Mouse (Mus musculus) layer of hippocampus, postnatal 14 days (tissue): ENCODE results near the gene Ctu2. TPM values are rescaled to one million over a fixed set of nuclear protein-coding genes. Genes with fewer than 3 reads are reported as not detected.
A peak's percentile ranks its signal among the peaks of the same experiment; 100 is the strongest.

Experiments used
- DNase-seq, 2 experiments: peaks; one replicate each; pipeline ENCODE4 v3.0.0; 2021 to 2022; ENCODE audit warnings: low spot score in 2 of 2, mixed read lengths in 1 of 2
- total RNA-seq, 2 experiments: library from RNA; stranded (reverse); gene quantifications; 2 replicates each; pipeline ENCODE4 v1.2.3; 2021

Gene Ctu2
- total RNA-seq, 2 experiments from 2014 or later, result 27.6 to 28.9 TPM

DNA sequence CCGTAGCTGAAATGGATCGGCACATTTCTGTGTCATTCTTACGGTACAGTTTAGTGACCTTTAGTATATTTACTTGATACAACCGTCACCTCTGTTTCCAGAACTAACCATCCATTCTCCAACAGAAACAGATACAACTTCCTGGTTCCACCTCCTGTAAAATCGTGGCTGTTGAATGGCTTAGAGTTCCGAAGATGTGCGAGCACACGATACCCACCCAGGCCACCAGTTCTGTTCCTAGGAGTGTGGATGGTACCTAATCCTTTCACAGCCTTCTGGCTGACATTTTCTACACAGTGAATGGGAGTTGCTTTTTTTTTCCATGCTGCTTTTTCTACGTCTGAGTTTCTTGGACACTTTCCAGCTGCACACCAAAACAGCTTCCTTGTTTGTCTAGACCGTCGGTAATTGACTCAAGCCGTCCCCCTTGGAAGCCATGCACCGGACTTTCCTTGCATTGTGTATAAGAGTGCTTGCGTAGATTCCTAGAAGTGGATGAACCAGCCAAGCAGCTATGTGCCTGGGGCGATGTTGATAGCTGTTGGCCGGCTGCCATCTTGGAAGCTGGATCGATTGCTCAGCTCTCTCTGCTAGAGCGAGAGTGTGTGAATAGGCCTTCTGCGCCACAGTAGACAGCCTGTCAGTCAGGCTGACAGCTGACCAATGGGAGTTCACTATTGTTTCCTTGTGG is 31.7 kb upstream of the Ctu2 start:
- DNase-seq, result peak; percentile 85 to 91

DNA sequence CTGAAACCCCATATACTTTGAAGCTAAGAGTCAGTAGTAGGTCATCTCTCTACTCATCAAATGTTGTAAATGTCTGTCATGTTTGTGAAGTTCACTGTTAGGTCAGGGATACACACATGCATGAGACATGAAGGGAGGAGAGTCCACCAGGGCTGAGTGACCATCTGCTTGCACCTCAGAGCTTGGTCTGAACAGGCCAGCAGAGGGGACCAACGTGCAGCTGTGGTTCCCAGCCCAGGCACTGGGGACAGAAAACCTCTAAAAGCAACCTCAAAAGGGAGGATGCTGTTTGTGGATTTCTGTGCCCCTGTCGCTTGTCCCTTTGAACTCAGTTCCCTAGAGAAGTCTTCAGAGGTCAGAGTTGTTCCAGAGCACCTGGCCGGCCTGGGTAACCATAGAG is 30.7 kb upstream of the Ctu2 start:
- no peak for DNase-seq

DNA sequence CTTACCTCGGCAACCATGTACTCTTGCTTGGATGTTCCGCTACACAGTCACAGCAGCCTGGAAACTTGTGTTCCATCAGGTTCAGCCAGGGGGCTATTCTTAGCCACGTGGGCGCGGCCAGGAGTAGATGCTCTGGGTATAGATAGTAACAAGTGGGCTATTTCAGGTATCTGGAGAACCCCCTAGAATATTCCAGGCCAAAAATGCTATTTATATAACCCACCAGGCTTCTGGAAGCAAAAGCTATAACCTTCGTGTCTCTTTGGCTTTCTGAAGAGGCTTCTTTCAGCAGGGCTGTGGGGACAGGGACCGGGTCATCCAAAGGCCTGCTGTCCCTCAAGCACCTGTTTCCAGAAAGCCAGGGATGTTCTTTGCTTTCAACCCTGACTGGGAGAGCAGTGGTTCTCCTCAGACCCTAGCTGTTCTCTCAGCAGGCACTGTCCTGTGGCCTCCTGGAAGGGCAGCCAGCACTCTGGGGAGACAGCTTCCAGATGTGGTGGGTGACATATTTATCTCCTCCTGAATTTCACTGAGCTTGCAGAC is 24.7 kb upstream of the Ctu2 start:
- no peak for DNase-seq

DNA sequence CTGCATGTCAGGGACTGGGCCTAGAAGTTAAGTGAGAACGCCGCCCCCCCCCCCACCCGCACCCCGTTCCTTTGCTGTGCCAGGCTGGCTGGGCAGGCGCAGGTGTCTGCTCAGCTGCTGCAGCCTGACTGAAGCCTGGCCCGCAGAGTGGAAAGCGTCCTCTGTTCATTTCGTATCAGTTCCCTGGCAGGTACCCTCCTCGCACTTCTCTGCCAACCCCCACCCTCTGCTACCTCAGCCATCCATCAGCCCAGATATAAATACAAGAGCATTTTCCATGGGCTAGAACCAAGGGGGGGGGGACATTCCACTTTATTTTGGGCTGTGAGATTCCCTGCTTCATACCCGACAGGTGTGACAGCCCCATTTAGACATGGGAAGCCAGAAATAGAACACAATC is 23.8 kb upstream of the Ctu2 start:
- DNase-seq, result no peak

DNA sequence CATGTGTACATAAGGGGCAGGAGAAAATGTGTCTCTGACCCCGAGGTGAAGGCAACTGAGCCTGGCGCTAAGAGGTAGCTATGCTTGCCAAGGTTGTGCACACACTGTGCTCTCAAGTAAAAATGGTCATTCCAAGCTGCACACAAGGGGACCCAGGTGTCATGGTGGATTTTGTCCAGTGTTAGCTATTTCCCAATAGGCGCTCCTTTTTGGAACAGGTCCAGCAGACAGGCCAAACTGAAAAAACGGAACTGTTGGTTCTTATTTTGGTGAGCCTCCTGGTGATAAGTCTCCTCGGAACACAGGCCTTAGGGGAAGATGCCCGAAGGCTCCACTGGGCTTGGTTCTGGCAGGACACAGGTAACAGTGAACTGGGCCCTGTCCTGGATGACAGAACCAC is 21.5 kb upstream of the Ctu2 start:
- no peak for DNase-seq

DNA sequence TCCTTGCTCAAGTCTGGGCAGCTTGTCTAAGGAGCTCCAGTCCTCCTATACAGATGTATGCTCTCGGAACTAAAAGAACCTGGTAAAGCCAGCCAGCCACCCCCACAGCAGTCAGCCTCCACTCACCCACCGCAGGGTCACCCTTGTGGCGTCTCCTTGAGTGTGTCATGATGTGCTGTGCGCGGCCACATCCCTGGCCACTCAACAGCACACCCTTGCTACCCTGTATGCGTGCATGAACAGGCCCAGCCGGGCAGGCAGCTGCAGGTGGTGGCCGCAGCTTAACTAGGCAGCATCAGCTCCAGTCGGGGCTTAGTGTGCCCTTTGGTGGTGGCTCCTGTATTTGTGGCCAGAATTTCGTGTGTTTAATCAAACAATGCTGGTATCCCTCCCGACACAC is 18.8 kb upstream of the Ctu2 start:
- DNase-seq, result no peak

DNA sequence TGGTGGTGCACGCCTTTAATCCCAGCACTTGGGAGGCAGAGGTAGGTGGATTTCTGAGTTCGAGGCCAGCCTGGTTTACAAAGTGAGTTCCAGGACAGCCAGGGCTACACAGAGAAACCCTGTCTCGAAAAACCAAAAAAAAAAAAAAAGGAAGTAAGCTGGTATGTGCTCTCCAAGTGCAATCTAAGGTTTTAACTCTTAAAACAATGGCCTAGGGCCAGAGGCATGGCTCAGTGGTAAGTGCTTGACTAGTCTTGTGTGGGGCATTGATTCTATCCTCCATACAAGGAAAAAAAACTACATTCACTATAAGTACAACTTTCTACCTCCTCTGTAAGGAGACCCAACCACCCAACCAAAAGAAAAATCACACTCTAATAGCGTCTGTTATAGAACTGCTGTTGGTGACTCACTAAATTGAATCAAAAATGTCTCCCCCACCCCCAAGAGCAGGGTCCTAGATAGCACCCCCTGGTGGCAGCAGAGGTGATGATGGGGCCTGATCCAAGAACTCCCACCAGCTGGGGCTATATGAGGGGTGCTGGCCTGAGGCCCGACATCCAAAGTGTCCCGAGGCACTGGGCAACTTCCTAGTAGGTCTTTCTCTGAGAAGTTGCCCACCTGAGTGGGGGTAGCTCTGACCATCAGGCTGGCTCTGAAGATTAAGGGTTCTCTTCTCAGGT is 16.6 kb upstream of the Ctu2 start:
- DNase-seq, result no peak

DNA sequence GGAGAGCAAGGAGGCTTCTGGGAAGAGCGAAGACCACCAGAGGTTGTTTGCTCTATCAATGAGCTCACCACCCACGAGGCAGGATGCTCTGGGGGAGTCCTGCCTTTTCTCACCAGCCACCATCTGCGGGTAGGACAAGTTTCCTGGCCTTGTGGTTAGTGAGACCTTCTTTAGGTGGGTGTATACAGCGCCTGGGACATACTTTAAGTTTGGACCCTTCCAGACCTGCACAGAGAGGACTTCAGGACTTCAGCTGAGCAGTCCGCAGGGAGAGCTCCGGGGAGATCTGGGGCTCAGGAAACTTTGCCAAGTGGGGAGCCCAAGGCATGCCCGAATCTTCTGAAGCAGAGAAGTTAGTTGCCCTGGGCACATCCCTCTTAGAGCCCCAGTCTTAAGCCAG is 16.0 kb upstream of the Ctu2 start:
- no peak for DNase-seq

DNA sequence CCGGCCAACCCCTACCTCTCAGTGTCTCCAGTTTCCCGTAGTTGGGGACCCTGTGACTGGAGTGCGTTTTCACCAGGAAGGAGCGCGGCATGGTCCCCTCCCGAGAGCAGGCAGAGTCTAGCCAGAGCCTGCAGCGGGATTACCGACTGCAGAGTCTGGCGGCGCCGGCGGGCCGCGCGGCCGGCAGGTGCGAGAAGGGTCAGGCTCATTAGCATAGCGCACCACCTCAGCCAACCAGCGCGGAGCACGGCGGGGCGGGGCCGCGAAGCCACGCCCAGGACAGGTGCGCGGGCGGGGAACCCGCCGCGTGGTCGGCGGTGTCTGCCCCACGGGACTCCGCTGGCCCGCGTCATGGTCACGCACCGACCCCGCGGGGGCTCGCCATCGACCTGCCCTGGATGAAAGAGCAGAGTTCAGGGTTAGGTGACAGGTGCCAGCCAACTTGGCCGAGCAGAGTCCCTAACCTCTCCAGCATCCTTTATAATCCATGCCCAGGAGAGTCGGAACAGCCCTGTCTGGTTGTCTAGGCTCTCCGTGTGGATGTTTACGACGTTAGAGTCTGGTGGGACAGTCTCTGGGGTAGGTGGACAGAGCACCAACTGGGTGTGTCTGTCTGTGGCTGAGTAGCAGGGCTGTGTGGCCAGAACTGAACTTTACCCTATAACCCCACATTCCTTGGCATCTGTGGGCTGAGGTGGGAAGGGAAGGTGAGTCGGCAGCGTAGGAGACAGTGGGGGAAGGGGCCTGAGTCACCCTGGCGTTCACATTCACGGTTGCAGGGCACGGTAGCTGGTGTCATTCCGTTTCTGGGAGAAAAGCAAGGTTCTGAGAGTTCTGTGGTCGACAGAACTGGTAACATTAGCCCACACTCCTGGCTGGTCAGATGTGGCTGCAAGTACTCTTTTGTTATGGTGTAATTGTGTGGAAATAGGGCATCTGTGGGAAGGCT is 15.1 kb upstream of the Ctu2 start, which contains the start of gene Snai3:
Gene Snai3 (minus strand): TSS at position 210 of the 949 bp plus-strand sequence.
- DNase-seq, result no peak

DNA sequence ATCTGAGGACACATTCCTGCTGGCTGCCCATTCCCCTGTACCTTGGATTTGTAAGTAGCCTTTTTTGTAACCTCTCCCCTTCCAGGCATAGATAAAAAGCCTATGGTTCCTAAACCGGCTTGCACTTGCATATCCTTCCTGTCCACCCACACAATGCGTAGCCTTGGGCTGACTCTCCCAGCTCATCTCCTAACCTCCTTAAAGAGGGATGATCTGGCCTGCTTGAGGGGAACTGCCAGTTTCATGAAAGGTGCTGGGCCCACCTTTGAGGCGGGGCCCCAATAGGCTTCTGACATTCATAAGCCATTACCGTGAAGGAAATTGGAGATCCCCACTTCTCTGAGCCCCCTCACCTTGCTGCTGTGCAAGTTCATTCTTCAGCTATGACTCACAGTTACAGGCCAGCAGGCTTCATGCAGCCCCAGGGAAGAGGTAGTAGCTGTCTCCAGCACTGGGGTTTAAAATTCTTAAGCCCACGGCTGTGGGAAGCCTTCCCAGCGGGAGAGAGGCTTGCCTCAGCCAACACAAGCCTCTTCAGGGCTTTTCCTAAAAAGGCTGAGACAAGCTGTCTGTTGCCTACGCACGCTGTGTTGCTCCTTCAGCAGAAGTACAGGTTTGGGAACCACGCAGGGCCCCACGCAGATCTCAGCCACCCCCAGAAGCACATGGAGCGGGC is 14.3 kb upstream of the Ctu2 start:
- no peak for DNase-seq

DNA sequence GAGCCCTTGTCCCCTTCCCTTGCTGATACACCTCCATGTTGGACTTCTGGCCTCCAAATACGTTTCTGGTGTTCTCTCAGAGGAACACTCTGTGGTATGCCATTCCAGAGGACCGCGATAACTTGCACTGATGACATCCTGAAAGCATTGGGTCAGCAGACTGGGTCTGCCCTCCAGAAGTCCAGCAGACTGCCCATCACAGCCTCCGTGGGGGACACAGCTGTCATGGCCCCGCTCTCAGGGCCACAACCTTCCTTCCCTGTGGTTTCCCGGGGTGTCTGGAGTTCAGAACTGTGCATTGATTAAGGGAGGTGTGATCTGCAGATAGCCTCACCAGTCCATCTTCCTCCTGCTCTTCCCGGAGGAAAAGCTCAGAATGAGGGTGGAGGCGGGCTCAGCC is 13.4 kb upstream of the Ctu2 start:
- no peak for DNase-seq

DNA sequence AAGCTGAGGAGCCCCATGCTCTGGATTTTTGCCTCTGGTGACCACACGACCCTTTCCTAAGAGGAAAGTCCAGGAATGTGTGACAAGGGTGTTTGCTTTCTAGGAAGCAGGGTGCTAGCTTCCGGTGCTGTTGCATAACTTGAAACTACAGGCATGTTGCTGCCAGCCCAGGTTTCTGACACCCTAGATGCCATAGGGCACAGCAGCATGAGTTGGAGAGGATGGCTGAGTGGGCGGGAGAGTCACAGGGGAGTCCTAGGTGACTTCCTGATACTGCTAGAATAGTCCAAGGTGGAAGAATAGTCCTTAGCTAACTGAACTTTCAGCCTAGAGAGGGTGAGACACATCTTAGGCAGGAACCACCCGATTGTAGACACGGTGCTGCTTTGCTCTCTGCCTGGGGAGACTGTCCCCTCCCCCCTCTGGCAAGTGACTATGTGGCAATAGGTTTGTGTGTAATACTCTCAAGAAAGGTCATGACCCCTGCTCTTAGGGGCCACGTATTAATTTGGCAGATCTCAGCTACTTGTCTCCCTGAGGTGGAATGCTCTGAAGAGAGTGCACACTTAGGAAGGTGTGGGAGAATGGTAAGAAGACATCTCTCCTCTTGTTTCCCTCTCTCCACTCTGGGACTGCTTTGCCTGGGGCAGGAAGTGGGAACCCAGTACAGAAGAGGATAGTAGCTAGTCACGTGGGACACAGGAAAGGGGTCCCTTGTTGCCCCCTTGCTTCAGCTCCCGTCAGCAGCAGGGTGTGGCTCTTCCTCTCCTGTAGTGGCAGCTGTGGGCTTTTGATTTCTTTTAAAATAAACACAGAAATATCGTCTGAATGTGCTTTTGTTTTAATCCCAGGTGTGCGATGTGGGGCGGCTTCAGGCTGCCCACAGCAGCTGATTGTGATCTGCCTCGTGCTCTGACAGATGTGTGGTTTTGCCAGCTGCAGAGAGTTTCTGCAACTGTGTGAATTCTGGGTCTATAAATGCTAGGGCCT is 12.0 kb upstream of the Ctu2 start:
- no peak for DNase-seq

DNA sequence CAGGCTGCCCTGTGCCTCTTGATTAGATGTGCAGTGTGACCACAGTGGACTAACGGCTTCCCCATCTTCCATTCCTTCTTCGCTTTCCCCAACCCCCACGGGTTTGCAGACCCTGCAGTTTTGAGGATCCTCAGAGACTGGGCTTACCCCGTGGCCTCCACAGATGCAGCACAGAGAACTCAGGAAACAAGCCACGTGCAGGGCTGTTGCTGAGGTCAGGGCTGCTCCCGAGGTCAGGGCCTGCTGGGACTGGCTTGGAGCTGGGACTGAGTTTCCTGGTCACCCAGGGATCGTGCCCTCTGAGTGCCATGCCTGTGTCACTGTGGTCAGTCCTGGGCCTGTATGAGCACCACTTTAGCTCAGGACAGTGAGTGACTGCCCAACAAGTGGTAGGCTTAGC is 11.0 kb upstream of the Ctu2 start:
- no peak for DNase-seq

DNA sequence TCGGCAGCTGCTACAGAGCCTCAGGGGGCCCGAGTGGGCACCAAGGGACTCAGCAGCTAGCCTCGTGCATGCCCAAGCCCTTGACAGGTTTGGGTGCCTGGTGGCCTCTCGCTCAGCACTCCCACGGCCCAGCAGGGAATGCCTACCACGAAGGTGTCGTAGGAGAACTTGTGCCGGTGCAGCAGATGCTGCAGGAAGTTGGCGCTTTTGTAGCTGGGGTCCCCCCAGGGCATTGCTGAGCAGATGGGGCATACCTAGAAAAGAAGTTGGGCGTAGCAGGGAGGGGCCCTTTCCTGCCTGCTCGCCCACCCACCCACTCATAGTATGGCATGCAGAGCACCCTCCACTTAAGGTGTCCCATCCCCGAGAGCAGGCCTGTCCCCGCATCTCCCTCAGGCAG is 8.1 kb upstream of the Ctu2 start:
- no peak for DNase-seq

DNA sequence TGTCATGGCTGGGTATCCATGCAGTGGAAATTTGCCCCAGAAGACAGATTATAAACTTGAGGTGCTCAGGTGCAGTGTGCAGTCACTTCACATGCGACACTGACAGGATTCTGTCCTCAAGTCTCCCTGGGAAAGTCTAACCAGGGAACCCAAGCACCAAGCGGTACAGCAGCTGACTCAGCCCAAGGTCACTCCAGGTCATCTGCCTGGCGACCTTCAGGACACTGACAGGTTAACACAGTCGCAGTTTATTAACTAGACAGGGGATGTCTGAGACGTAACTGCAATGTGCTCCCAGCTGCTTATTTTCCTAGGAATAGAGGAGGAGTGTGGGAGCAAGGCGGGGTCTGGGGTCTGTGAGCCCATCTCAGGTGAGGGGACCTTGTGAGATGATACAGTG is 6.5 kb upstream of the Ctu2 start:
- no peak for DNase-seq

DNA sequence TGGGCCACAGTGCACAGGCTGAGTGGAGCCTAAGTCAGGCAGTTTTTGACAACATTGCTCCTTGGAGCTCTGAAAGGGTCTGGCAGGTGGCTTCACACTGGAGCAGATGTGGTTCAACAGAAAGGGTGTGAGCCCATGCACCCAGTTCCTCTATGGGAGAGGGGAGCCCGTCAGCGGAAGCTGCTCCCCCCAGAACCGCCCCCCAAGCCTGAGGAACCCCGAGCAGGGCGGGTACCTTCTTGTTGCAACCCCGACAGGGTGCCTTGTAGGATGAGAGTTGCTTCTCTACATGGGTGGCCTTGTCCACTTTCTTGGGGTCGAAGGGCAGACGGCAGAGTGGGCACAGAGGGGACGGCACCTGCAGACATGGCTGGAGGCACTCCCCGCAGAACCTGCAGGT is 6.0 kb upstream of the Ctu2 start:
- no peak for DNase-seq

DNA sequence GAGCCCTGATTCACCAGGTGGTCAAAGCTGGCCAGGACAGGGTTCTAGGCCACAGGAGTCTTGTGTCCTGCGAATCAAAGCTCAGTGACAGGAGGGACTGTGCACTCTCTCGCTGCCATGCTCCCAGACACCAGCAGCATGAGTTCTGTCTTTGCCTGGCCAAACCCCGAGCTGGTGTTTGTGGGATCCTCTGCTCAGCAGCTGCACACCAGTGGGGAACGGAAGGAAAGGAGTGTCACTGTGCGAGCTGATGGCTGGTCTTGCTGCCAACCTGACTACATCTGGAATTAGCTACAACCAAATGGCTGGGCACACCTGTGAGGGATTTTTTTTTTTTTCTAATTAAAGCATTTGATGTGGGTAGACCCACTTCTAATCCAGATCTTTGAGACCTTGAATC is 5.3 kb upstream of the Ctu2 start:
- no peak for DNase-seq

DNA sequence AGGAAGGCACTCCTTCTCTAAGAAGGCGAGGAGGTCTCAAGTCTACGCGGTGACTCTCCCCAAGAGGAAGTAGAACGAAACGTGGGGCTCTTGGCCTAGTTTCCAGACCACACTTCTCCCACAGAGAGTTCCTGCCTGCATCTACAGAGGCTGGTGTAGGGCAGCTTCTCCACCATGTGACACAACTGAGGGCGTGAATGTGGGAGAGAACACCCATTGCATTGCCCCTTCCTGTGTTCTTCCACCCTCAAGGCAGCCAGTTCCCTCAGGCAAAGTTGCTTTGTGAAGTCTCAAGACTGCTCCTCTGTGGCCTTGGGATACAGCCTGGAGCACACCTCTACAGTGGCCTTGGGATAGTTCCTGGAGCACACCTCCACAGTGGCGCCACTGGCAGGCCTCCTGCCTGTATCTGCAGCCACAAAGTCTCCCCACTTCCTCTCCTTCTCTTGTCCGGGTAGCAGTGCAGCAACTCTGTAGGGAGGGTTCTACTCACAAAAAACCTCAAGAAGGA is 2.0 kb upstream of the Ctu2 start:
- no peak for DNase-seq

DNA sequence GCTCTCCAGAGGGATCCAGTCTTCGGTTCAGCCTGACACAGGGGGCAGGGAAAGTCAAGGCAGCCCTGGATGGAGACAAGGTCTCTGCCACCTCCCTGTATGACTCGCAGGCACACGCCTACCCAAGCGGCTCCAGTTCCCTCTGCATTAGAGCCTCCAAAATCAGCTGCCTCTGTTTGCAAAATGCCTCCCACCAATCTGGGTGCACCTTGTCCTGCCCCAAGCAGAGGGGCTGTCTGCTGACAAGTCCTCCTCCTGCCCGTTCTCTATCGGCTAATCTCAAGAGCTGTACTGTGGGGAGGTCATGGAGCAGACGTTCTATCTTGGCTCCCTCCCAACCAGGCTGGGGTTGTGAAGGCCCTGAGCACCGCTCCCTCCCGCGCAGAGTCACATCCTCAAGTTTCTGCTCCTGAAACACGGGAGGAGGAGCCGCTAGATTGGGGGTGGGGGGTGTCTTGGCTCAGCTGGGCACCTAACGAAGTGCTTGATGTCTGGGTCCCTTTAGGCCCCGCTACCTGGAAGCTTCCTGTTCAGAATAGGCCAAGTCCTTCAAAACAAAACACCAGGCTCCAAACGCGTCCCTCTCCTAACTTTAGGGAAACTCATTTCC is 887 bp upstream of the Ctu2 start:
- peak in 1 of 2 experiments; percentile 22 for DNase-seq
